Mouse (Mus musculus) embryo, embryonic 11.5 days (tissue): ENCODE results near the gene Eif4enif1.
"Not testable (repeated sequence)": the region's sequence is repeated elsewhere in the genome, so short reads cannot be mapped to it uniquely, and the experiment has no call there.

Experiments
- DNase-seq: peaks from one replicate; pipeline ENCODE4 v3.0.0-alpha.2; 2012; ENCODE audit warnings: low read depth, low spot score

The Eif4enif1 gene

DNA sequence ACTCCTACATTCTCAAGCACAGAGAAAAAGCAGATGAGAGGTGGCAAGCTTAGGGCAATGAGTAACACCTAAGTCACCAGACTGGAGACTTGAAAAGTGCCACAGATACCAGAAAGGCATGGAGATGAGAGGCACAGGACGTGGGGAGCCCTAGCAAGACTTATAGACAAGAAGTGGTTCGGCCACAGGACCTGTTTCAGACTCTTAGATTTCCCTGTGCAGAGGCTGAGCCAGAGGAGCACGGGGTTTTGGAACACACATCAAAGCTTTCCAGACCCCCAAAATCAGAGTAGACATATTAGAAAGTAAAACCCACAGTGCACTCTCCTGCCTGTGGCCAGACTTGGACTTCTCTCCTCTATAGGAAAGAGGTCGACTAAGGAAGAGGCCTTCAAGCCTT, 20.9 kb upstream of the Eif4enif1 start:
- DNase-seq, result not testable (repeated sequence)

- DNase-seq, result not testable (repeated sequence)
These were observed 20.2 kb upstream of the Eif4enif1 start for GRCm38 (mm10) chr11:3181971-3182370.

GRCm38 (mm10) chr11:3182707-3183106, 19.5 kb upstream of the Eif4enif1 start:
- DNase-seq, result not testable (repeated sequence)

DNA sequence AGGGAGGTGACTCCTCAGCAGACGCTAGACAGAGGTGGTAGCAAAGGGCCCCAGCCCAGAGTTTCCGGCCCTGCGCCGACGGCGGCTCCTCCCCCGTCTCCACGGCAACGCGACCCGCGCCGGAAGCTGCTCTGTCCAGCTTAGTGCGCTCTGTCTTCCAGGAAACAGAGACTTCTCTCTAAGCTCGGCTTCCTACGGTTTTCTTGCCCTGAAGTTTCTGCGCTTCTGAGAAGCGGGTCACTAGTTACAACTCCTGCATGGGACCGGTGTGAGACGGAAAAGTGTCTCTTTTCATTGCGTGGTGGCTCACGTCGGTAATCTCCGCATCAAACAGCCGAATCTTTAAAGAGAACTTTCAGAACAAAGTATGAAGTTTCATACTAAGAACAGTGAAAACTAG, 8.8 kb upstream of the Eif4enif1 start, which contains the start of gene Sfi1:
Sfi1 (minus strand) TSS at position 101 of the 400 bp plus-strand sequence.
- DNase-seq, result no peak

DNA sequence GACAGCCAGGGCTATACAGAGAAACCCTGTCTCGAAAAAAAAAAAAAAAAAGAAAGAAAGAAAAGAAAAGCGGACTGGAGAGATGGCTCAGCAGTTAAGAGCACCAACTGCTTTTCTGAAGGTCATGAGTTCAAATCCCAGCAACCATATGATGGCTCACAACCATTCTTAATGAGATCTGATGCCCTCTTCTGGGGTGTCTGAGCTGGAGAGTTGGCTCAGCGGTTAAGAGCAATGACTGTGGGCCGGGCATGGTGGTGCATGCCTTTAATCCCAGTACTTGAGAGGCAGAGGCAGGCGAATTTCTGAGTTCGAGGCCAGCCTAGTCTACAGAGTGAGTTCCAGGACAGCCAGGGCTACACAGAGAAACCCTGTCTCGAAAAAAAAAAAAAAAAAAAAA, 1.6 kb upstream of the Eif4enif1 start:
- DNase-seq, result not testable (repeated sequence)

DNA sequence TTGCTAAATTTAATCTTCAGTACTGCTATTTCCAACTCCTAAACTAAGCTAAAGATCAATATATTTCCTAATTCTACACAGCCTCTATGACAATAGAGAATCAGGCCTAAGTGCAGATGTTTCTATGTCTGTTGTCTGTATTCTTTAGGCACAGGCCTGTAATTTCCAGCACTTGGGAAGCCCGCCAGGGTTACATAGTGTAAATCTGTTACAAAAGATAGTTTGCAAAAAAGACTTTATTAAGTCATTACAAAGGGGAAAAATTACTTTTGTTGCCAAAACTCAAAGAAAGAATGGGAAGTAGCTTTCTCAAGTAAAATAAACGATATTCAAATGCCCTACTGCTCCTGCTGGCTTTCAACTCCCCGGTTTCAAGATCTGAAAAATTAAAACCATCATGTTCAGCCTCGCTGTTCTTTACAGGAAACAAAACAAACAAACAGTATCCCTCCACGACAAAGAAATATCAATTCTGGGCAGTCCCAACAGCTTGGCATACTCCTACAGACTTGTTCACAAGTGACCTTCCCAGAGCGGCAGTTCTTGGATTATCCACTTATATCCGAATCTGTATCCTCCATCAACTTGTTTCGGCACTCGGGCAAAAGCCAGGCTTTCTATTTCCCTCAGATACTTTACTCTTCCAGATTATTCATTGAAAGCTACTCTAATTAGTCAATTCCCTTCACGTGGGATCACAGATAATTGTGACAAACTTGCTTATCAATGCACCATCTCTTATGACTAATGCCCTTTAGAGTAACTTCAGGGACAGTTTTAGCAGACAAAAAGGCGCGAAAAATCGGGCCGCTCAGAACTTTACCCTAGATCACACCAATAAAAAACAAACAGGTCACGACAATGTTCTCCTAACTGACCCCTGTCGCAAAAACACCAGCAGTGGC, 614 bp upstream of the Eif4enif1 start:
- DNase-seq, result no peak

GRCm38 (mm10) chr11:3202781-3203441, 719 bp downstream of the Eif4enif1 start:
- DNase-seq, result peak; percentile 30

GRCm38 (mm10) chr11:3203771-3204170, 1.6 kb downstream of the Eif4enif1 start:
- DNase-seq, result no peak

DNA sequence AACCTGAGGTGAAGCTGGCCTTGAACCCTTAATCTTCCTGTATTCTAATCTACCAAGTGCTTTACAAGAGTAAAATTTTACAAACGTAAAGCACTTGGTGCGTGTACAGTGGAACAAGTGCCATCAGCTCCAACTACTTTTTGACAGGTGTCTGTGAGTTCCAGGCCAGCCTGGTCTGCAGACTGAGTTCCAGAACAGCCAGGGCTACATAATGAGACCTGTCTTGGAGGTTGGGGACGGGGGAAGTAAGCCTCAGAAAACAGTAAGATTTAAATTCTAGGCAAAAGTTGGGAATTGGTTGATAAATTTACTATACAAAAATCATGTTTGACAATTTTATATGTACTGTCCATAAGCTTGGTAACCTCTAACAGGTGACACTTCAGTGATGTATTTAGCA, 3.0 kb downstream of the Eif4enif1 start:
- no peak for DNase-seq

GRCm38 (mm10) chr11:3206783-3207182, 4.6 kb downstream of the Eif4enif1 start:
- DNase-seq, result no peak

DNA sequence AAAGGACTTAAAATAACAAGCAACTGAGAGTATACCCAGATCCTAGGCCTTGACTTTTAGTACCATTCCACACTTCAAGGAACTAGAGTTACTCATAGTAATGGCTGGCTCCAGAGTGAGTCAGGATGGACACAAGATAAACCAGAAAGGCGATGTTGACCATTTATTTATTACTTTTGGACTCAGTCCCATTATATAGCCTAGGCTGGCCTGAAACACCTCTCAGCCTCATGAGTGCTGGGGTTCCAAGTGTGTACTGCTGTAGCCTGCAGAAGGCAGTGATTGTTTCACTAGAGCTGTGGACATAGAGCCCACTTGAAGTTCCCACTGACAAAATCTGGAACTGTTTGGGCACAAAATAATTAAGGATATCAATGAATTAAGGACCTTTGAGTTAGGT, 10.3 kb downstream of the Eif4enif1 start:
- DNase-seq, result no peak

- DNase-seq, result no peak
These were observed 20.9 kb downstream of the Eif4enif1 start for GRCm38 (mm10) chr11:3223105-3223504.

GRCm38 (mm10) chr11:3227113-3227512, 24.9 kb downstream of the Eif4enif1 start:
- DNase-seq, result no peak

- no peak for DNase-seq
These were observed 30.1 kb downstream of the Eif4enif1 start for GRCm38 (mm10) chr11:3232248-3232647.

DNA sequence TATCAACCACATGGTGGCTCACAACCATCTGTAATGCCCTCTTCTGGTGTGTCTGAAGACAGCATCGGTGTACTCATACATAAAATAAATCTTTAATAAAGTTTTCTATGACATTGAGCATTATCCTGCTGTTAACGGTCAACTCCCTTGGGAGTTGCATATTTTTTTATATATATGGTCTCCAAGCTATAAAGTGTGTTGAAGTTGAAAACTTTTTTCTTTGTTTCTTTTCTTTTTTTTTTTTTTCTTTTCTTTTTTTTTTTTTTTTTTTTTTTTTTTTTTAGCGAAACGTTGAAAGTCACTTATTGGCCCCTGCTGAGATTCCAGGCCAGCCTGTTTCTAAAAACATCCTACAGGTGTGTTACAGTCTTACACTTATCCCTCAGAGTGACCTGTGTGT, 31.5 kb downstream of the Eif4enif1 start:
- DNase-seq, result no peak

GRCm38 (mm10) chr11:3235277-3235676, 33.1 kb downstream of the Eif4enif1 start:
- no peak for DNase-seq

DNA sequence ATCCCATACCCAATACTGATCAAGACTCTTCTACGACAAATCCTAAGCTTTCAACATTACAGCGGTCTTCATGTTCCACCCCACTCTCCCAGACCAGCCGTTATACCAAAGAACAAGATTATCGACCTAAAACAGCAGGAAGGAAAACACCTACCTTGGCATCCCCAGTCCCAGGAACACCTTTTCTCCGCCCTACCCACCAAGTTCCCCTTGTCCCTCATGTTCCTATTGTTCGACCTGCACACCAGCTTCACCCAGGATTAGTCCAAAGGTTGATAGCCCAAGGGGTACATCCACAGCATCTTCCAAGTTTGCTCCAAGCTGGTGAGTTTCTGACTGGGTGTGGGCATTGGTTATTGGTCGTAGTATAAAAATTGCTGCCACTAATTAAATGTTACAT, 40.2 kb downstream of the Eif4enif1 start:
- no peak for DNase-seq

DNA sequence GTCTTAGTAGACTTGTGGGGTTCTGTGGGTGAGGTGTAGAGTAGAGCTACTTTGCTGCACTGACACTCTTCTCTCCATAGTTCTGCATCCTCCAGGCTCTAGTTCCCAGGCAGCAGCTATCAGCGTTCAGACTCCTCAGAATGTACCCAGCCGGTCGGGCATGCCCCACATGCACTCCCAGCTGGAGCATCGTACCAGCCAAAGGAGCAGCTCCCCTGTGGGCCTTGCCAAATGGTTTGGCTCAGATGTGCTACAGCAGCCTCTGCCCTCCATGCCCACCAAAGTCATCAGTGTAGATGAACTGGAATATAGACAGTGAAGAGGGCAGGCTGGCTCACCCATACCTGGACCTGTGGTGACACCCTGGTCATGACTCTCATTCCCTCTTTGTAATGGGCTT, 41.6 kb downstream of the Eif4enif1 start:
- DNase-seq, result no peak

GRCm38 (mm10) chr11:3247387-3247786, 45.2 kb downstream of the Eif4enif1 start:
- DNase-seq, result no peak

DNA sequence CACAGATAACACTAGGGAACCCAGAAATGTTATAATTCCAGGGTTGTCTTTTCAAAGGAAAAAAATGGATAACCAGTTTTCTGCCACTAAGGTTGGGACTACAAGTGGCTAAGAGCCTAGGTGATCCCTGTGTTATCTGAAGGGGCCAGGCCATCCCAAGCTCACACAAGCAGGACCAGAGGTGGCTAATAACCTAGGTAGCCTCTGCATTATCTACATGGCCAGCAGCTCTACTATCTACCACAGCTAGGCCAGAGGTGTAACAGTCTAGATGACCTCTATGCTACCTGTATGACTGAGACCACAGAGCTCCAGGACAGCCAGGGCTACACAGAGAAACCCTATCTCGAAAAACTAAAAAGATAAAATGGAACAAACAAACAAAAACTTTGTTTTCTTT, 57.3 kb downstream of the Eif4enif1 start:
- no peak for DNase-seq

GRCm38 (mm10) chr11:3265291-3266078, 63.3 kb downstream of the Eif4enif1 start:
- DNase-seq, result peak; percentile 53

GRCm38 (mm10) chr11:3266079-3266685, 64.0 kb downstream of the Eif4enif1 start, which contains the start of gene Drg1:
TSS of gene Drg1 (minus strand) at chr11:3266415.
- DNase-seq, result peak; percentile 97
